Mouse (Mus musculus) myocyte (in vitro differentiated cells): ENCODE results near the gene Drd5.

Experiments used
- E2F4 ChIP-seq: IDR thresholded peaks from one replicate; pipeline ENCODE4 v1.6.1; 2011; ENCODE audit warnings: mild to moderate bottlenecking, control low read depth, moderate library complexity; ENCODE audit not compliant: insufficient read depth
- MAX ChIP-seq: IDR thresholded peaks from one replicate; pipeline ENCODE4 v1.6.1; 2011; ENCODE audit warnings: low read depth, mild to moderate bottlenecking, control low read depth
- MYOD1 ChIP-seq, 3 experiments: IDR thresholded peaks; one replicate each; pipeline ENCODE4 v1.6.1; 2011; ENCODE audit warnings: control low read depth in 2 of 3, low read depth in 2 of 3, mild to moderate bottlenecking in 2 of 3, moderate library complexity in 1 of 3; ENCODE audit not compliant: insufficient read length in 2 of 3, control insufficient read depth in 1 of 3
- MYOG ChIP-seq, 3 experiments: IDR thresholded peaks; one replicate each; pipeline ENCODE4 v1.6.1; 2011; ENCODE audit warnings: control low read depth in 2 of 3, low read depth in 2 of 3, mild to moderate bottlenecking in 2 of 3; ENCODE audit not compliant: insufficient read length in 2 of 3, control insufficient read depth in 1 of 3, insufficient read depth in 1 of 3
- POLR2A ChIP-seq: IDR thresholded peaks from one replicate; pipeline ENCODE4 v1.6.1; 2011; ENCODE audit warnings: low read depth, mild to moderate bottlenecking, control low read depth, moderate library complexity; ENCODE audit not compliant: insufficient read length
- POLR2AphosphoS2 ChIP-seq: IDR thresholded peaks from one replicate; pipeline ENCODE4 v1.6.1; 2011; ENCODE audit warnings: low read depth, control low read depth; ENCODE audit not compliant: insufficient read length
- SRF ChIP-seq: IDR thresholded peaks from one replicate; pipeline ENCODE4 v1.6.1; 2011; ENCODE audit warnings: low read depth; ENCODE audit not compliant: control insufficient read depth, insufficient read length
- TCF12 ChIP-seq: IDR thresholded peaks from one replicate; pipeline ENCODE4 v1.6.1; 2011; ENCODE audit warnings: mild to moderate bottlenecking, control low read depth; ENCODE audit not compliant: poor library complexity, insufficient read depth, severe bottlenecking
- USF1 ChIP-seq: IDR thresholded peaks from one replicate; pipeline ENCODE4 v1.6.1; 2011; ENCODE audit warnings: low read depth, mild to moderate bottlenecking, control low read depth, moderate library complexity

DNA sequence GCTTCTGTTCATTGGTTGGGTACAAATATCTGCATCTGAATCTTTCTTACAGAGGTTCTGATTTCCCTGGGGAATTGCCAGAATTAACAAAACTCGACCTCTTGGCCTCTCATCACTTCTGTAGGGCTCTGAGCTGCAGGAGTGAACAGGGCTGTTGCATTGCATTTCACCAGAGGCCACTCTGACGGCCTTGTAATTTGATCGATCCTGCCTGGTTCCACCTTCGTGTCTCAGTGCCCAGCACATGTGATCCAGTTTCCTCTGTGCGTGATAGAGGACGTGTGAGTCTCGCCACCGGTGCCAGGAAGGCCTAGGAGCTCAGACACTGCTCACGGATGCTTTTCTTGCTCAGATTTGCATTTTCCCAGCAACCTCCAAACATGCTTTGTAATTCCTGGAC lies 33.4 kb upstream of the Drd5 start:
- no peak for TF ChIP-seq MYOD1 (IDR thresholded peaks at IDR 0.05; ENCODE audit: control insufficient read depth in 1 of 3, insufficient read length in 2 of 3, low read depth in 2 of 3)
- TF ChIP-seq SRF: no peak
- TF ChIP-seq MAX: no peak
- TF ChIP-seq POLR2A: no peak
- TF ChIP-seq TCF12: no peak
- TF ChIP-seq E2F4: no peak
- no peak for TF ChIP-seq POLR2AphosphoS2
- TF ChIP-seq MYOG (IDR thresholded peaks at IDR 0.05; ENCODE audit: control insufficient read depth in 1 of 3, insufficient read depth in 1 of 3, insufficient read length in 2 of 3, low read depth in 2 of 3): no peak
- peak; percentile 48 for TF ChIP-seq USF1
